Mouse (Mus musculus) hindbrain, postnatal 0 days (tissue): ENCODE measurements around the gene Jph4. TPM values are rescaled to one million over a fixed set of nuclear protein-coding genes. Genes with fewer than 3 reads are reported as not detected.

Experiments used
- ATAC-seq: fragments of 200-750 bp; cut with Nextera tagmentation; 2 replicates; pipeline ENCODE4 v1.8.0; 2017; ENCODE audit warnings: mild to moderate bottlenecking, moderate TSS enrichment, moderate library complexity
- DNase-seq: peaks from one replicate; pipeline ENCODE4 v3.0.0-alpha.2; 2015; ENCODE audit warnings: low spot score
- H3K27ac ChIP-seq: fragments of 300-500 bp; sonication (generic); 2 replicates; pipeline ENCODE4 v1.5.1; 2014; ENCODE audit warnings: mild to moderate bottlenecking
- H3K27me3 ChIP-seq: fragments of 300-500 bp; sonication (generic); 2 replicates; pipeline ENCODE4 v1.6.1; 2014; ENCODE audit warnings: low read length, mixed read lengths; ENCODE audit not compliant: insufficient read depth
- H3K36me3 ChIP-seq: fragments of 300-500 bp; sonication (generic); 2 replicates; pipeline ENCODE4 v1.6.1; 2014; ENCODE audit warnings: low read length, mixed read lengths; ENCODE audit not compliant: insufficient read depth
- H3K4me1 ChIP-seq: fragments of 300-500 bp; sonication (generic); 2 replicates; pipeline ENCODE4 v1.6.1; 2014; ENCODE audit warnings: antibody characterized with exemption, low read length, mixed read lengths; ENCODE audit not compliant: insufficient read depth
- H3K4me2 ChIP-seq: fragments of 300-500 bp; sonication (generic); 2 replicates; pipeline ENCODE4 v1.6.1; 2014; ENCODE audit warnings: low read depth, mild to moderate bottlenecking, low read length, moderate library complexity, mixed read lengths
- H3K4me3 ChIP-seq: fragments of 300-500 bp; sonication (generic); 2 replicates; pipeline ENCODE4 v1.5.1; 2014; ENCODE audit warnings: low read length
- H3K9ac ChIP-seq: fragments of 300-500 bp; sonication (generic); replicated peaks from 2 replicates; pipeline ENCODE4 v1.6.1; 2014; ENCODE audit warnings: mild to moderate bottlenecking, low read length, moderate library complexity, mixed read lengths
- H3K9me3 ChIP-seq: fragments of 300-500 bp; sonication (generic); 2 replicates; pipeline ENCODE4 v1.6.1; 2016; ENCODE audit warnings: low read length, mixed read lengths
- CTCF ChIP-seq: IDR thresholded peaks from 2 replicates; pipeline ENCODE4 v1.5.1; 2016; ENCODE audit warnings: antibody characterized with exemption, control low read depth, low read depth
- WGBS: fragments of 180-500 bp; shearing (Covaris S2); extraction: QIAGEN DNeasy Blood & Tissue Kit; methylation state at CpG from one replicate; pipeline ENCODE4 v1.1.7; 2014; 5-methylcytosine and 5-hydroxymethylcytosine counted together
- polyA plus RNA-seq: library from polyadenylated mRNA; unstranded; fragments of >200 nt; fragmentation: Nextera tagmentation; extraction: Ambion mirVana; gene quantifications from 2 replicates; pipeline ENCODE4 v1.2.1, GENCODE M21; 2015
- total RNA-seq: library from RNA; depleted of rRNA; stranded (reverse); fragments of >200 nt; gene quantifications from 2 replicates; pipeline ENCODE4 v1.2.3, GENCODE M21; 2014; rRNA removed

The Jph4 gene
- 124 and 126 TPM in 2 replicates for total RNA-seq
- polyA plus RNA-seq: 28.3 and 29.4 TPM in 2 replicates

- no peaks in the 10 kb centered on the region for H3K36me3 ChIP-seq
- H3K4me3 ChIP-seq: peak within 1 kb of the TSS; percentile 80
- peak; percentile 67 for ATAC-seq
- no peak for TF ChIP-seq CTCF
- peaks cover 21% of the 10 kb centered on the region; the same call in 1 of the 2 replicates for H3K4me1 ChIP-seq
- peak; percentile 81 for DNase-seq
- no peaks in the 10 kb centered on the region for H3K27me3 ChIP-seq
- H3K27ac ChIP-seq: peak within 1 kb of the TSS; percentile 94
- WGBS: 4% methylated on average over 21 of the region's 21 CpGs
- H3K9me3 ChIP-seq: no peaks in the 10 kb centered on the region
- peak within 1 kb of the TSS; percentile 82 for H3K4me2 ChIP-seq
- peak within 1 kb of the TSS; percentile 88 for H3K9ac ChIP-seq
Measured at GRCm38 (mm10) chr14:55116425-55117200, at the start of gene Jph4. Gene Jph4 (minus strand): TSS chr14:55116935.

- Histone ChIP-seq H3K36me3 (no peaks in the 10 kb centered on the region), H3K9me3 (no peaks in the 10 kb centered on the region), H3K27ac (no peak overlapping the region), H3K4me1 (no peaks in the 10 kb centered on the region), H3K4me2 (no peak overlapping the region), H3K9ac (no peak overlapping the region), H3K4me3 (no peak overlapping the region), H3K27me3 (no peaks in the 10 kb centered on the region)
- ATAC-seq (no peak), DNase-seq (no peak)
- TF ChIP-seq CTCF: no peak
- WGBS: 67% methylated on average over 5 of the region's 5 CpGs
Measured at GRCm38 (mm10) chr14:55164172-55164806, 47.6 kb upstream of the Jph4 start.

GRCm38 (mm10) chr14:55162168-55162567, 45.4 kb upstream of the Jph4 start:
- no peaks in the 10 kb centered on the region for H3K36me3 ChIP-seq
- no peak overlapping the region for H3K9ac ChIP-seq
- WGBS: 80% methylated on average over 4 of the region's 4 CpGs
- H3K4me1 ChIP-seq: no peaks in the 10 kb centered on the region
- no peaks in the 10 kb centered on the region for H3K9me3 ChIP-seq
- no peak overlapping the region for H3K27ac ChIP-seq
- TF ChIP-seq CTCF: no peak
- no peak overlapping the region for H3K4me3 ChIP-seq
- no peaks in the 10 kb centered on the region for H3K27me3 ChIP-seq
- H3K4me2 ChIP-seq: no peak overlapping the region
- no peak for ATAC-seq
- DNase-seq: no peak

- Histone ChIP-seq H3K9me3 (no peaks in the 10 kb centered on the region), H3K9ac (no peak overlapping the region), H3K4me1 (no peaks in the 10 kb centered on the region), H3K27ac (no peak overlapping the region), H3K27me3 (no peaks in the 10 kb centered on the region), H3K4me3 (no peak overlapping the region), H3K4me2 (peak overlapping the region; percentile 47), H3K36me3 (no peaks in the 10 kb centered on the region)
- DNase-seq: peak; percentile 85
- WGBS: 29% methylated on average over 14 of the region's 14 CpGs
- peak; percentile 88 for ATAC-seq
- peak; percentile 93 for TF ChIP-seq CTCF
Measured at GRCm38 (mm10) chr14:55161098-55161634, 44.4 kb upstream of the Jph4 start.

- Histone ChIP-seq H3K9ac (no peak overlapping the region), H3K4me1 (no peaks in the 10 kb centered on the region), H3K27ac (no peak overlapping the region), H3K27me3 (no peaks in the 10 kb centered on the region), H3K4me2 (no peak overlapping the region), H3K36me3 (no peaks in the 10 kb centered on the region), H3K9me3 (no peaks in the 10 kb centered on the region), H3K4me3 (no peak overlapping the region)
- 84% methylated on average over 8 of the region's 10 CpGs for WGBS
- TF ChIP-seq CTCF: no peak
- DNase-seq (no peak), ATAC-seq (peak; percentile 44; the same call in 1 of the 2 replicates)
Measured at GRCm38 (mm10) chr14:55160251-55161071, 43.7 kb upstream of the Jph4 start.

GRCm38 (mm10) chr14:55157322-55158065, 40.8 kb upstream of the Jph4 start:
- 64% methylated on average over 12 of the region's 12 CpGs for WGBS
- no peak for TF ChIP-seq CTCF
- DNase-seq (no peak), ATAC-seq (no peak)
- no peak overlapping the region for H3K4me2 ChIP-seq
- H3K27ac ChIP-seq: no peak overlapping the region
- H3K9ac ChIP-seq: no peak overlapping the region
- H3K36me3 ChIP-seq: no peaks in the 10 kb centered on the region
- no peaks in the 10 kb centered on the region for H3K27me3 ChIP-seq
- H3K9me3 ChIP-seq: no peaks in the 10 kb centered on the region
- no peaks in the 10 kb centered on the region for H3K4me1 ChIP-seq
- H3K4me3 ChIP-seq: no peak overlapping the region
